Mouse (Mus musculus) MEL-GATA-1-ER (cell line): ENCODE measurements around the gene Krtap5-1.
"Not testable (repeated sequence)": the region's sequence is repeated elsewhere in the genome, so short reads cannot be mapped to it uniquely, and the experiment has no call there.

Source experiments
- DNase-seq: peaks from one replicate; pipeline ENCODE4 v3.0.0-alpha.2; 2012; ENCODE audit warnings: low read depth; ENCODE audit errors: extremely low read depth

The Krtap5-1 gene

GRCm38 (mm10) chr7:142297018-142297417, at the start of gene Krtap5-1:
Gene Krtap5-1 (minus strand): TSS chr7:142297118.
- DNase-seq: not testable (repeated sequence)

DNA sequence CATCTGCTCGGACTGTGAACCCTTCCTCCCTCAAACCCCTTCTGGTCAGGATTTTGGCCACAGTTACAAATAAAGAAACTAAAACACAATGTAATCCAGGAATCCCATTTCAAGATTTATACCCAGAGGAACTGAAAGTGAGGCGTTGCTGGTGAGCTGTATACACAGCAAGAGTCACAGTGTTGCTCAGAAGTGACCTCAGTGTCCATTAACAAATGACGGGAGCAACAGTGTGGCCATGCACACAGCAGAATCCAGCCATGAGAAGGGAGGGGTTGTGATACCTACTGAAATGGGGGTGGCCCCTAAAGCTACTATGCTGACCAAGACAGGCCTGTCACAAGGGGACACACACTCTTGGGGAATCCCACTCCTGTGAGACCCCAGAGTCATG, 45.3 kb upstream of the Krtap5-1 start:
- no peak for DNase-seq

DNA sequence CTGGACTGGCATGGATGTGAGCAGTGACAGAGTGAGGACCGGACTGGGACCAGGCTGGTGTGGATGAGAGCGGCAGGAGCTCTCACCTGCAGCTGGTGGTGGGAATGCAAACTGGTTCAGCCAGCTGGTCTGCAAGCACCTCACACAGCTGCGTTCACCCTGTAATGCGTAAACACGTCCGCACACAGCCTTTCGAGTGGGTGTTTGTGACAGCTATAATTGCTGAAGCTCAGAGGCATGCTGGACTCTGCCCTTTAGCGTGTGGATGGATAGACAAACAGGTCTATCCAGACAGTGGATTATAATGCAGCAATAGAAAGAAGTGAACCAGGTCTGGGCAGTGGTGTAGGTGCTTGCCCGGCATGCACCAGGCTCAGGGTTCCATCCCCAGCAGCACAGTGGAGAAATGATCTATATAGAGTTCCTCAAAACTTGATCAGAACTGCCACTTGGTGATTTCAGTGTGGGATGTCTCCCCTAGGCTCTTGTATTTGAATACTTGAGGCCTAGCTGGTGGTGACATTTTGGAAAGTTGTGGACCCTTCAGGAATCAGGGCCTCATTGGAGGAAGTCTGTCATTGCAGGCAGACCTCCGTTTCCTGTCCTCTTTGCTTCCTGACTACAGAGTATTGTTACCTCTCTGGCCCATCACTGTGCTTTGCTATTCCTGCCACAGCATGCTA, 44.8 kb upstream of the Krtap5-1 start:
- DNase-seq: no peak

DNA sequence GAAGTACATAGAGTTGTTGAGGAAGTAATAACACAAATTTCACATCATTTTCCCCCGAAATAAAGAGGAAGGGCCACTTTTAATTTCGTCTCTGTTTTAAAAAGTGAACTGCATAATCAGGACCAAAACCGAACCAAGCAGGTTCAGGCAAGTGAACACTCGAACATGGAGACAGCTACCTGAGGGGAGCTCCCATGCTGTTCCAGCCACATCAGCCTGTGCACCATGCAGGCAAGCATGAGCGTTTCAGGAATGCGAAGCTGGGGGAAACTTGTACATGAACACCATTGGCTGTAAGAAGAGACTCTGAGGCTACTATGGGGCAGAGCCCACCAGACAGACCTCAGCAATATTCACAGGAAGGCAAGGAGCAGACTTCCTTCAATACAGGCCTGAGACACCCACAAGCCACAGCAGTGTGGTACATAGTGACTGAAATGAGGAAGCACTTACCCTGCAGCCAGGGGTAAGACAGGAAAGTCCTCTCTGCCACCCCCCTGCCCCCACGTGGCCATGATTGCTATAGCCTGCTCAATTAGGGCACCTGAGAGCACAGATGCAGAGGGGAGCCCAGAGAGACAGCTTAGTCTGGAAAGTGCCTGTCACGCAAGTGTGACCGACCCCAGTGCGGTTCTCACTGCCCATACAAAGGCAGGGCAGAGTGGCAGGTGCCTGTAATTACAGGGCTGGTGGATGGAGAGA, 43.5 kb upstream of the Krtap5-1 start:
- peak; percentile 54 for DNase-seq

DNA sequence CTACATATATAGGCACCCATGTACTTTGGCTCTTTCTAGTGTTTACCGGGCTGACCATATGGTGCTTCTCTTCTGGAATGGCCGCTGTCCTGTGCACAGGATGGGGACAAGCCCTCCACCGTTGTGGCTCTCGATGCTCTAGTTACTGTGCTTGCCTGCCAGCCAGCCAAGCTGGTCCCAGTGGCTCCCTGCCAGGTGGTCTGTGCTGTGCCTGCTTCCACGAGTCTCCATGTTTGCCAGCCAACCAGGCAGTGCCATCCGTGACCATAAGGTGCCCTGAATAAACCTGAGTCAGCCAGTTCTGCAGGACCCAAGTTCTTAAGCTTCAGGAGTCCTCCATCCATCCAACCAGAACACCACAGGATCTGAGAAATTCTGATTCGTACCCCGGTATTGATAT, 38.2 kb upstream of the Krtap5-1 start:
- DNase-seq: no peak

- peak; percentile 57 for DNase-seq
These were observed 37.3 kb upstream of the Krtap5-1 start for GRCm38 (mm10) chr7:142334246-142334645.

DNA sequence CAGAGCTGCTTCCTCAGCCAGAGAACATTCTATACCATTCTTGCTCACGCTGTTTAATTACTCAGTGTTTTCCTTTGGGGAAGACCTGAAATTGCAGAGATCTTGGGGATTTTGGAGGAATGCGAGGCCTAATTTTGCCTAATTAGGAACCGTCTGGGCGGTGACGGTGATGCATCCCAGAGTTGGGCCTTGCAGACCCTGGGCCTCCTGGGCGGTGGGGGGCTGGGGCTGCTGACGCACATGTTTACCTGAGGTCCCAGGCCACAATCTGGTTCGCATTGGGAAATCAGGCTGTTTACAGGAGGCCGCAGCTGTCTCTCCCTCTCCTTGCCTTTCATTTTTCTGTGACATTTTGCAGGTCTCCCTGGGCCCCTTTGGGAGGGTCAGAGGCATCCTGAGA, 35.8 kb upstream of the Krtap5-1 start:
- not testable (repeated sequence) for DNase-seq

DNA sequence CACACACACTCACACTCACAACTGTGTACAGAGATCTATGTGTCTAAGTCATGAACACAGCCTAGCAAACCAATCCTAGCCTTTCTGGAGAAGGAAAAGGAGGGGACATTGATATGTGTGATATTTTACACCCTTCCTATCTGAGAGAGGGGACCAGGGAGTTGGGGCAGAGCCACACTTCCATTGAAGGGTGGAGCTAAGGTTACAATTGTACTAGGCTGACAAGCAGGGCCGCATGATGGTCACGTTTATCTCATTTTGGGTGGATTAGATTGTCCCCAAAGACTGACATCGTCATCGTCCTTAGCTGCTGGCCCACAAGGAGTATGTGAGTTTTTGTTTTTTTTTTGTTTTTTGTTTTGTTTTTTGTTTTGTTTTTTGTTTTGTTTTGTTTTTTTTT, 34.4 kb upstream of the Krtap5-1 start:
- no peak for DNase-seq

- no peak for DNase-seq
These were observed 33.4 kb upstream of the Krtap5-1 start for GRCm38 (mm10) chr7:142330271-142330724.

DNA sequence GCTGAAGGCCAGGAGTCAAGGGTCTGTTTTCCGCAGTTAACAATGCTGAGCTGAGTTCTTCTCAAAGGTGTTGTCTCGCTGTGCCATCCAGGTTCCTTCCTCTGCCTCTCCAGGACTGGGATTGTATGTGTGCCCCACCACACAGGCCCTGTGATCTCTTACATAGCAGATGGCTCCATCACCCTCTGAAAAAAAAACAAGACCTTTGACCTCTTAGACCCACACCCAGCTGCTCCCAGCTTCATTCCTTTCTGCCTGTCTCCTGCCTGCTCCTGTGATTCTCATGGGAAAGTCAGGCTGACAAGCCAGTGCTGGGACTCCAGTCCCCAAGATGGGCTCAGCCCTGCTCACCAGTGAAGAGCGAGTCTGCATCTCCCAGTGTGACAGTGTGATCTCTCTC, 31.6 kb upstream of the Krtap5-1 start:
- no peak for DNase-seq

DNA sequence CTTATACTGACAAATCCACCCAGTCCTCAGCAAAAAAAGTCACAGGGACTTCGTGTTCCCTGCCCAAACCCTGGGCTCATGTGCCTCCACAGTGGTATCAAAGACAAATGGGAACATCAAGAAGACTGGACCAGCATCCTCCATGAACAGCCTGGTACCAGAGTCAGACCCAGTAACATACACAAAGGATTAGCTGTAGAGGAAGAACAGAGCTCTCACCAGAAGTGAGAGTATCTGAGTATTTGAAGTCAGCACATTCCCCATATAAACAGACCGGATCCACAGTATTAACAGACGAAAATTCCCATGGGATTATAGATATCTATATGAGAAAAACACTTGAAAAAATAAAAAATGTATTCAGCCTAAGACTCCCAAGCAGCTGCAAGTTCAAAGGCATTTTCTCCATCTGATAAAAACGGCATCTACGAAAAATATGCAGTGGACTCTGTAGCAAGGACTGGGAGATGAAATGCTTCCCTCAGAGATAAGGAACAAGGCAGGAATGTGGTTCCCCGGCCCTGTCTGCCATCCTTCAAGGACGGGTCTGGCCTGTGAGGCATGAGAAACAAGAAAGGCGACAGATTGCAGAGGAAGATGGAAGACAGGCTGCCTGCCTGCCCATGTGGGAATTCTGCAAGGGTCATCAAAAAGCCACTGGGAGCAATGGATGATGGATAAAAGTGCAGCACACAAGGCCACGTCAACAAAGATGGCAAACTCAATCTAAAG, 30.0 kb upstream of the Krtap5-1 start:
- DNase-seq: no peak

DNA sequence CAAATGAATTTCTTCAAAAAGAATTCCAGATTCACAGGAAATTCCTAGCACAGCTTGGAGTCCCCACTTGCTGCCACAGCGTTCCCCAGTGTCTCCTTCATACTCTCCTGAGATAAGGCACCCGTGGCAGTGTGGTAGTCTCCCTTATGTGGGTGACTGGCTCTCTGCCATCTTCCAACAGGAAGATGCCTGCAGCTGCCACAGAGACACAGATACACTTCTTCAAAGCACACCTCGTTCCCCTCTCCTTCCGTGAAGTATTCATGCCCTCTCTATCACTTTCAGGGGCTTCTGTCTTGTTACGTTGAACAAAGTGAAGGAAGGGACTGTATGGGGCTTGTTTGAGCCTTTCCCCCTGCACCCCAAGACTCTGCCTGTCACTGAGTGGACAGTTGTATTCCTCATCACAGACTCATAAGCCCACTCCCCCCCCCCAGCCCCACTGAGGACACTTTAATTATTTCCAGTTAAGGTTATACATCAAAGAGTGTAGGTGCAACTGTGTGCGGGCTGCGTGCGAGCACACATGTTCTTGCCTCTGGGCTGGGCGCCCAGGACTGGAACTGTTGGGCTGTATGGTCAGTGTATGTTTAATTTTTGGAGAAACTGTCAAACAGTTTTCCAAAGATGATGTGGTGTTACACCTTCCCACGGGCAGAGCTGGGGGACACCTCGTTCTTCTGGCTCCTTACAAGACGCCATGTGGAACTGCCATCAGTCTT, 26.6 kb upstream of the Krtap5-1 start:
- no peak for DNase-seq

DNA sequence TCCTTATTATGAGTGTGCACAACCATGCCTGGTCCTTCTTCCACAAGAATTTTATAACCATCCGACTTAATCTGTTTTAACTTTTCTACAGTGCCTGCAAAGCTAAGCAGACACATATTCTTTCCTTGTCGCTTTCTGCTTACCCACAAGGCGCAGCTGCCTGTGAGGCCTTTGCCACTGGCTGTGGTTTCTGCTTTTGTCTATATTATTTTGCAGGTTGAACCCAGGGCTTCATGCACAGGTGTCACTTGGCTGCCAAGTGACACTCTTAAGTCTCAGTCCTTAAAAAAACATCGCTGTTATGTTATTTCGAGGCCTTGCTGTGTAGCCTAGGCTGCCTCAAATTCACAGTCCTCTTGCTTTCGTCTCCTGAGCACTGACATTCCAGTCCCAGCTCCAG, 25.7 kb upstream of the Krtap5-1 start:
- no peak for DNase-seq

DNA sequence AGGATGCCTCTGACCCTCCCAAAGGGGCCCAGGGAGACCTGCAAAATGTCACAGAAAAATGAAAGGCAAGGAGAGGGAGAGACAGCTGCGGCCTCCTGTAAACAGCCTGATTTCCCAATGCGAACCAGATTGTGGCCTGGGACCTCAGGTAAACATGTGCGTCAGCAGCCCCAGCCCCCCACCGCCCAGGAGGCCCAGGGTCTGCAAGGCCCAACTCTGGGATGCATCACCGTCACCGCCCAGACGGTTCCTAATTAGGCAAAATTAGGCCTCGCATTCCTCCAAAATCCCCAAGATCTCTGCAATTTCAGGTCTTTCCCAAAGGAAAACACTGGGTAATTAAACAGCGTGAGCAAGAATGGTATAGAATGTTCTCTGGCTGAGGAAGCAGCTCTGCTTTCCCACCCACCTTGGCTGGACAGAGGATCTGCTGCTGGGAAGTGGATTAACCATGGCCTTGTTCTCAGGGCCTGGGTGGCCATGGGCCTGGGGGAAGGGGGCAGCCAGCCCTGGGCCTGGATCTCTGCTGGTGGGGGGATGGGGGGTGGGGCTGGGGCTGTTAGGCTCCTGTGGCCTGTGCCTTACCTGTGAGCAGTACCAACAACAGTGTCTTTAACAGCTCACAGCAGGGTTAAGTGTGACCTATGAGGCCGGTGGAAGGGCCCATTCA, 24.9 kb upstream of the Krtap5-1 start:
- DNase-seq: not testable (repeated sequence)

DNA sequence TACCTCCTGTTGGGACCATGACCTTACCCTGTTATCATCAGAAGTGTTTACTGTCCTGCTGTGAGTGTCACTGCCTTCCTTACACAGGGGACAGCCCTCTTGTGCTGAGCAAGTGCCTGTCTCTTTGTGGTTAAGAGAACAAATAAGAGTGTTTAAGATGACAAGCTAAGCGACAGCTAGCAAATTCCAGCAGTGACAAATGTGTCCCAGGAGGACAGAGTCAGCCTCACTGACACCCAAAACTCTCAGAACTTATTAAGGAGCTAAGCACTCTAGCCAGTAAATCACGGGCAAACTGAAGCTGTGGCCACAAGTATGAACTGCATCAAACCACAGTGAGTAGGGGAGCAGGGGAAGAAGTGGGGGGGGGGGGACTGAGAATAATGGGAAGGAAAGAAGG, 24.0 kb upstream of the Krtap5-1 start:
- no peak for DNase-seq

GRCm38 (mm10) chr7:142319124-142319523, 22.2 kb upstream of the Krtap5-1 start:
- DNase-seq: no peak

DNA sequence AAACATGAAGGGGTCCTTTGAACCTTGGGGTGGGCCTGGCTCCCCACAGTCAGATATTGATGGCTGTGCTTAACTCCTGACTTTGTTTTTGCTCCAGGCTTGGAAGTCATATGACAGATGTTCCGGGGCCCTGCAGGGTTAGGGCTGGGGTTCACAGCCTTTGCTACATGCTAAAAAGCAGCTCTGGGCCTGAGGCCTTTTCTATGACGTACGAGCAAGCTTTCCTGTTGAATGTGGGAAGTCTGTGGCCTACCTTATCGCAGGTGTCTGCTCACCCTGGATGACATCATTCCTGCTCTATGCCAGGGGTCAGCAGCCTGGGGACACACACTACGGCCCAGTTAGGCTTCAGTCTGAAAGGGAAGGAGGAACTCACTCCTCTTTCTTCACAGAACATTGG, 20.3 kb upstream of the Krtap5-1 start:
- no peak for DNase-seq

- DNase-seq: no peak
These were observed 19.6 kb upstream of the Krtap5-1 start for GRCm38 (mm10) chr7:142316558-142316957.

- DNase-seq: no peak
These were observed 17.8 kb upstream of the Krtap5-1 start for GRCm38 (mm10) chr7:142314600-142315285.

- DNase-seq: not testable (repeated sequence)
These were observed 7.0 kb upstream of the Krtap5-1 start for GRCm38 (mm10) chr7:142303929-142304328.
